Mouse (Mus musculus): ENCODE measurements around the gene Gria2. TPM values are rescaled to one million over a fixed set of nuclear protein-coding genes. Genes with fewer than 3 reads are reported as not detected.

Gria2 gene
- polyA plus RNA-seq (2015; fragmentation: Nextera tagmentation; extraction: Ambion mirVana): 0.16 and 0.35 TPM in 2 replicates

GRCm38 (mm10) chr3:80802596-80803081 lies at the start of gene Gria2:
Gene Gria2 (minus strand): TSS chr3:80802835.

Small RNAs within 50 kb of the gene (microRNA-seq; reads per million reads assigned to microRNA genes)
- 0 reads per million in 2 experiments for gene Gm25749

Other genes with a start within 250 kb of the Gria2 start
- gene Glrb, start 110.8 kb upstream of the Gria2 start, polyA plus RNA-seq (2015; fragmentation: Nextera tagmentation; extraction: Ambion mirVana): 1.3 and 1.6 TPM in 2 replicates
- gene Pdgfc, start 233.6 kb upstream of the Gria2 start, polyA plus RNA-seq (2015; fragmentation: Nextera tagmentation; extraction: Ambion mirVana): 5.3 TPM in 2 replicates

Data from skeletal muscle tissue, postnatal 0 days (tissue).